Mouse (Mus musculus): Measurements from ENCODE around the gene Cadm1.

Gene Cadm1

DNA sequence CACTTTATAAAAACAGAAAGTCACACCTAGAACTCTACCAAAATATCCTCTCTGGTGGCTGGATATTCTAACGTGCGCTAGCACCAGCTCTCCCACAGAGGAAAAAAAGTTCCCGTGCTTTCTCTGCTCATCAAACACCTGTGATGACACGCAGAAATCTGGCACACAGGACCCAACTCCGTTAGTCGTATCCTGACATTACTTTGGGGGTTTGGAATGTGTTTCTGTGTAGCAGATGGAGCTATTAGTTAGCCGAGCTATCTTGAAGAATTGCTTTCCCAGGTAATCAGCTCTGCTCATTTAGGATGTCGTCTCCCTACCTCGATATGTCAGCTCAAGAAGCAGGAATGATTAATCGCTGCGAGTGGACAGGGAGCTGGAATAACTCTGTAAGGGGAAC is 80.3 kb downstream of the Cadm1 start:
- no peak for DNase-seq

- DNase-seq, result no peak
Observed at GRCm38 (mm10) chr9:47612894-47613412, 83.0 kb downstream of the Cadm1 start.

- peak; percentile 31 for DNase-seq
Observed at GRCm38 (mm10) chr9:47615049-47615448, 85.1 kb downstream of the Cadm1 start.

DNA sequence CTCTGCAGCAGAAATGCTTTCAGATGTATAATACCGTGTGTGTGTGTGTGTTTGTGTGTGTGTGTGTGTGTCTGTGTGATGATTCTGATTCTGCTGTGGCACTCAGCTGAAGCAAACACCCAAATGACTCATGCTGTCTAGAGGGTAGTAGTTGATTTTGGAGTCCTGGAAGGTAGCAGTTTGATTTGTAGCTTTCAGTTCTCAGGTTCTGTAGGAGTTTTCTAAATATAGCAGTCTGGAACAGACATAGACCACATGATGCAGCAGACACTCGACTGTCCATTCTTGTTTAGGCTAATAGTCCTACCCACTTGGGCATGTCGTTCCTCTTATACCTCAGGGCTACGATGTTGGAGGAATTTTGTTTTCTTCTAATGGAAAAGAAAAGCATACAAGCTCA is 86.4 kb downstream of the Cadm1 start:
- no peak for DNase-seq

GRCm38 (mm10) chr9:47619501-47620029 is 89.6 kb downstream of the Cadm1 start:
- peak; percentile 57 for DNase-seq

- DNase-seq, result peak; percentile 64
Observed at GRCm38 (mm10) chr9:47623447-47624445, 93.8 kb downstream of the Cadm1 start.

GRCm38 (mm10) chr9:47624565-47625520 is 94.9 kb downstream of the Cadm1 start:
- DNase-seq, result no peak

DNA sequence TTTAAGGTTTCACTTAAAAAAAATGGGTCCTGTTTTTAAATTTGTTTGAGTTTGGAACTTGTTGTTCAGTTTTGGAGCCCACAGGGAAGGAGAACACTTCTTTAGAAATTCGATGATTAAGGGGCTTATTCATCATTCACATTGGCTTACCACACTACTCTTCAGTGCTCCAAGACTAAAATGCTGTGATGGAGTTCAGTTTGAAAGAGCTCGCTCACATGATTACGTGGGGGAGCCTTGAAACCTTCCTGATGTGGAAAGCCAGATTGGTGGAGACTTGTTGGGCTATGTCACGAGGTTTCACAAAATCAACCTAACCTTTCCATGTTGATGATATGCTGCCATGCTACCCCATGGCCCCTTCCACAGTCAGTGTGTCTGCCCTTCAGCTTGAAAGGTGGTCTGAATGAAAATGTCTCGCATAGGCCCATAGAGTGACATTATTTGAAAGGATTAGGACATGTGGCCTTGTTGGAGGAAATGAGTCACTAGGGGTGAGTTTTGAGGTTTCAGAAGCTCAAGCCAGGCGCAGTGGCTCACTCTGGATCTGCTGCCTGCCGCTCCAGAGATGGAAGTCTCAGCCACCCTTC is 95.7 kb downstream of the Cadm1 start:
- no peak for DNase-seq

- no peak for DNase-seq
Observed at GRCm38 (mm10) chr9:47627966-47628365, 98.0 kb downstream of the Cadm1 start.

GRCm38 (mm10) chr9:47628550-47628949 is 98.6 kb downstream of the Cadm1 start:
- DNase-seq, result no peak

DNA sequence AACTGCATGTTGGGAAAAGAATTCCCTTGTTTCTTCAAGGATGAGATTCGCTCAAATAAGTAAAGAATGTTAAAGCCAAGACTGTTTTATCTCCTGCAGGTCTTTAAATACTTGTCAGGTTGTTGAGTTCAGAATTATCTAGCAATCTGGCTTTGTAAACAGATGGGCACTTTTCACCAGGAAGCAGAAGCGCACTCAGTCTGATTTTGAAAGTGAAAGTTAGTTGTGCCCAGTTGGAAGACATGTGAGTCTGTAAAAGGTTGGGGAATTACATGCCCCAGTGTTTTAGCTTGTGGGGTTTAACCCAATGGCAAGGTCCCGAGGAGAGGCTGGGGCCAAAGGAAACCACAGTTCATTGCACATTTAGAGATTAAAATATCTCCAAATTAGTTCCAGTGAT is 104.7 kb downstream of the Cadm1 start:
- DNase-seq, result no peak

- DNase-seq, result no peak
Observed at GRCm38 (mm10) chr9:47642663-47643062, 112.7 kb downstream of the Cadm1 start.

DNA sequence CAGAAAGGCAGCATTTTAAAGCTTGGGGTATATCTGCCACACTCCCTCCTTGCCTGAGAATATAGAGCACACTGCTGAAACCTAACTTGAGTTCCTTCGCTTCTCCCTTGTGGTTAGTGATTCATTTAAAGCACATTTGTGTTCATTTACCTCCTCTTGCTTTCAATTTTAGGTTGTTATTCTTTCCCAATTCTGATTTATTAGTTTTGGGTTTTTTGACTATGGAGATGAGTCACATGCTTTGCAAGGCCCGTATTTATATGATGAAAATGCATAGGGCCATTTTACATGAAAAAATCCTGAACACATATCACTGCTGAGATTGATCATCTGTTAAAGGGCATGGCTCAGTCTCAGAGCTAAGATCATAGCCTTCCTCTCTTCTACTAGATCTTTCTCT is 115.1 kb downstream of the Cadm1 start:
- no peak for DNase-seq

DNA sequence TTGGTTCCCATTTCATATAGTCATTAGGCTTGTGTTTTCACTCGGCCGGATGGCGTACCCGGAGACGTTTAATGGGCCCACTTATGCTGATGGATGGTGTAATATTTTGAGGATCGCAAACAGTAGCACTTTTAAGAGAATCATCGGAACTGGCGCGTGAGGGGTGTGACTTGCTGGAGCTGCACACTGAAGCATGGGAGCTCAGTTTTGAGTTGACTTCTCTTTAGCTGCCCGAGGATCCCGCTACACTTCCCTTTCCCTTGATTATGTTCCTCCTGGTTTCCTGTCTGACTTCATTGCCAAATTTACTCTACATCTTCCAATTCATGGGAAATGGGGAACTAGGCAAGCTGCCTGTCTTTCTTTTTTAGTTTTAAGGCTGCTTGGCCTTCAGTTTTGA is 121.5 kb downstream of the Cadm1 start:
- DNase-seq, result no peak

DNA sequence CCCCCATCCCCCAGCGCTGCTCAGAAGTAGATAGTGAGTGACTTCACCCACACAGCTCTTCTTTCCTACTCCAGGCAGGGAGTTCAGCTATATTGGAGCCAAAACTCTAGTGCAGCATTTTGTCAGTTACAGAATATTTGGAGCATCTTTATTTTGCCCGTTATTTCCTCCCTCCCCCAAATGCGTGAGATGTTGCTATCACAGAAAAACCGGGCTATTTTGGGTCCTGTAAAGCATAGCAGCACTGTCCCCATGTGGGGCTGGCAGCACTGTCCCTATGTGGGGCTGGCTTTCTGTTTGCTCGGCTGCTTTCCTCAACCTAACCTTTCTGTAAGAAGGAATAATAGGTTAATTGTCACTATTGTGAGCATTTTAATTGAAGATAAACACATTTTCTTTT is 122.2 kb downstream of the Cadm1 start:
- DNase-seq, result no peak

DNA sequence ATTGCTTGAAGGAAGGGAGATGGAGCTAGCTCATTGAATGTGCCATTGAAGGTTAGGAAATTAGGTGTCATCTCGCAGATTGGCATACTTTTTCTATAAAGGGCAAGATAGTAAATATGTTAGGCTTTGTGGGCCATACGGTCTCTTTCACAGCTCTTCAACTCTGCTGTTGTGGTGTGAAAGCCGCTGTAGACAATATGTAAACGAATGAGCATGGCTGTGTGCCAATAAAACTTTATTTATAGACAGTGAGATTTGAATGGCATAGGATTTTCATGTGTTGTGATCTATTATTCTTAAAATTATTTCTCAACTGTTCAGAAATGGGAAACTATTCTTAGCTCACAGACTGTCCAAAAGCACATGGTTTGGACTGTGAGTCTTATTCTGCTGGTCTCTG is 123.0 kb downstream of the Cadm1 start:
- DNase-seq, result no peak

- no peak for DNase-seq
Observed at GRCm38 (mm10) chr9:47659366-47660090, 129.6 kb downstream of the Cadm1 start.

DNA sequence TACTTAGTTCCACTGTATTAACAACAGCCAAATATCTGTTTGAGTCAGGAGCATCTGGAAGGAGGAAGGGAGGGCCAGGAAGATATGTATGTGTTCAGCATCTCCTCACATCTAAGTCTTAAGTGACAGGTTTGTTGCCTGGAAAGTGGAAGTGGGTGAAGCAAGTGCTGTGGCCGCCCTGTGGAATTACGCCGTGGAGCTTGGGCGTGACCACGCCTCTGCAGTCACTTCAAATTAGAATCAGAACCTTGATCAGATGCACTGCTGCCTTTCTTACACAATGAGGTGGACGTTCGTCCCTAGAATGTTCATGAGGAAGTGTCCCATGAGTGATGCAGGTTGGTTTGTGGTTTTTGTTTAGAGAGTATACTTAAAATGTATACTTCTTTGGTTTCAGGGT is 131.6 kb downstream of the Cadm1 start:
- DNase-seq, result peak; percentile 62

- DNase-seq, result no peak
Observed at GRCm38 (mm10) chr9:47669206-47669605, 139.2 kb downstream of the Cadm1 start.

DNA sequence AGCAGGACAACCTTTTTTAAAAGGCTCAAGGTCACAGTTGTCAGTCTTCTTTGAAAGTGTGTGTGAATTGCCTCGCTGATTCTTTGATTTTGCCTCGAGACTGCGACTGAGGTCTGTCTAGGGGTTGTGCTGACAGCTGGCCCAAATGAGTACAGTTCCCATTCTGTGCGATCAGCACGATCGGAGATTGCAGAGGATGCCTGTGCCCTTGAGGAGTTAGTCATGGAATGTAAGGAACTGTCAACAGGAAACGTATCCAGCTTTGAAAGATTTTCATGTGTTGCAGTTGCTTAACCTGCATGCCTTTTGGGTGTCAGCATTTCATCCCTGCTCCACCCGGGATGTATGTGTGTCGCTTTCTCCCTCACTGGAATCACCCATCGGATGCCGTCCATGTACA is 141.6 kb downstream of the Cadm1 start:
- DNase-seq, result no peak

- no peak for DNase-seq
Observed at GRCm38 (mm10) chr9:47674766-47675713, 145.1 kb downstream of the Cadm1 start.

Measured in retina, postnatal 1 day (tissue).